Mouse (Mus musculus): ENCODE results near the gene Hhipl1.

The Hhipl1 gene

GRCm38 (mm10) chr12:108312432-108312851 lies 6.4 kb downstream of the Hhipl1 start:
- DNase-seq (ENCODE audit: low read depth, low spot score): no peak

- DNase-seq (ENCODE audit: low read depth, low spot score): no peak
Observed at GRCm38 (mm10) chr12:108313244-108313772, 7.2 kb downstream of the Hhipl1 start.

- DNase-seq (ENCODE audit: low read depth, low spot score): no peak
Observed at GRCm38 (mm10) chr12:108315818-108316217, 9.7 kb downstream of the Hhipl1 start.

- DNase-seq (ENCODE audit: low read depth, low spot score): no peak
Observed at GRCm38 (mm10) chr12:108316655-108317054, 10.6 kb downstream of the Hhipl1 start.

GRCm38 (mm10) chr12:108317201-108317738 lies 11.2 kb downstream of the Hhipl1 start:
- DNase-seq (ENCODE audit: low read depth, low spot score): no peak

- no peak for DNase-seq (ENCODE audit: low read depth, low spot score)
Observed at GRCm38 (mm10) chr12:108317826-108318430, 11.9 kb downstream of the Hhipl1 start.

GRCm38 (mm10) chr12:108318499-108318898 lies 12.4 kb downstream of the Hhipl1 start:
- no peak for DNase-seq (ENCODE audit: low read depth, low spot score)

GRCm38 (mm10) chr12:108320096-108320495 lies 14.0 kb downstream of the Hhipl1 start:
- no peak for DNase-seq (ENCODE audit: low read depth, low spot score)

- no peak for DNase-seq (ENCODE audit: low read depth, low spot score)
Observed at GRCm38 (mm10) chr12:108326401-108326800, 20.3 kb downstream of the Hhipl1 start.

- DNase-seq (ENCODE audit: low read depth, low spot score): peak; percentile 68
Observed at GRCm38 (mm10) chr12:108327889-108328491, 21.9 kb downstream of the Hhipl1 start.

- no peak for DNase-seq (ENCODE audit: low read depth, low spot score)
Observed at GRCm38 (mm10) chr12:108333056-108333455, 27.0 kb downstream of the Hhipl1 start.

GRCm38 (mm10) chr12:108333481-108333882 lies 27.4 kb downstream of the Hhipl1 start:
- DNase-seq (ENCODE audit: low read depth, low spot score): no peak

- DNase-seq (ENCODE audit: low read depth, low spot score): peak; percentile 96
Observed at GRCm38 (mm10) chr12:108333895-108334445, 27.9 kb downstream of the Hhipl1 start, which contains the start of gene Cyp46a1. Gene Cyp46a1 (plus strand): TSS chr12:108334381.

- DNase-seq (ENCODE audit: low read depth, low spot score): no peak
Observed at GRCm38 (mm10) chr12:108334529-108334928, 28.5 kb downstream of the Hhipl1 start.

- DNase-seq (ENCODE audit: low read depth, low spot score): no peak
Observed at GRCm38 (mm10) chr12:108338572-108339190, 32.6 kb downstream of the Hhipl1 start.

GRCm38 (mm10) chr12:108348151-108348550 lies 42.1 kb downstream of the Hhipl1 start:
- DNase-seq (ENCODE audit: low read depth, low spot score): no peak

GRCm38 (mm10) chr12:108349026-108349425 lies 43.0 kb downstream of the Hhipl1 start:
- DNase-seq (ENCODE audit: low read depth, low spot score): no peak

- DNase-seq (ENCODE audit: low read depth, low spot score): no peak
Observed at GRCm38 (mm10) chr12:108350931-108351330, 44.9 kb downstream of the Hhipl1 start.

GRCm38 (mm10) chr12:108352371-108353136 lies 46.5 kb downstream of the Hhipl1 start:
- no peak for DNase-seq (ENCODE audit: low read depth, low spot score)

- DNase-seq (ENCODE audit: low read depth, low spot score): no peak
Observed at GRCm38 (mm10) chr12:108354284-108354683, 48.2 kb downstream of the Hhipl1 start.

GRCm38 (mm10) chr12:108355271-108355670 lies 49.2 kb downstream of the Hhipl1 start:
- no peak for DNase-seq (ENCODE audit: low read depth, low spot score)

Data from WW6 (cell line).